Mouse (Mus musculus) spleen, embryonic (tissue): ENCODE measurements at regions not wholly inside any gene's neighbourhood (a gene's known extent, or its start where the extent isn't known, plus 50 kb on each side); places are given as distances from the start of the nearest gene placed in this dataset.
"Not testable (repeated sequence)": the region's sequence is repeated elsewhere in the genome, so short reads cannot be mapped to it uniquely, and the experiment has no call there.

Source experiments
- CTCF ChIA-PET: fragments of 350-600 bp; sonication (Branson Sonifier 250); formaldehyde crosslinking; loops from one replicate; lab custom pipeline; 2022; lab: Charles Lee

DNA sequence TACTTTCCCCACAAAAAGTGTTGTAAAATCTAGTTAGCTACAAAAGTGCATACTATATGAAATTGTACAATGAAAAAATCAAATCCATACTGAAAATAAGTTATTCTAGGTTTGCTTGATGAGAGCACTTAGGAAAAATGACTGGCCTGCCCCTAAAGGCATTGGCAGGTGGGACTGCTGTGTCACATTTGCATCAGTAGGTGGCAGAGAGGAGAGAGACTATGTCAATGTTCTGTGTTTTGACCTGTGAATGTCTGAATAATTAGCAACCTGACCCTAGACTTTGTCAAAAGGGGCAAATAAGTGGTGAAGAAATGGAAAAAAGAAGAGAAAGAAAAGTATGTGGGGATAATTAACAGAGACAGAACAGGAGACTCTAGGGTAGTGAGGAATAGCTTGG lies 997.0 kb upstream of the Tacstd2 start:
- CTCF ChIA-PET = no interaction called here

DNA sequence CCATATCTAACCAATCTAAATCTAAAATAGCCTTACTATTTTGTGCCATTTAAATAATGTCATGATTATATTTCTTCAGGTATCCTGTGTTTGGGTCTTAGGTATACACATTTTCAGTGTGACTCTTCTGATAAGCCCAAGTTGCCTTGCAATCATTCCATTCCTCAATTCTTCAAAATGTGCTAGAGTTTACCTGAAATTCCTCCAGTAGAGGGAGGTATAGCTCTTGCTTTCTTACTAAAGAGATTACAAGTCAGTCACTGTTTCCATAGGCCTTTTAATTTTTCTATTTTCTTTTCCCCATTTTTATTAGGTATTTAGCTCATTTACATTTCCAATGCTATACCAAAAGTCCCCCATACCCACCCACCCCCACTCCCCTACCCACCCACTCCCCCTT lies 968.3 kb upstream of the Tacstd2 start:
- CTCF ChIA-PET = interaction anchor here (0.7 kb wide), 1 partner anchor 1875 kb away, joined by 3 read pairs; no protein-coding TSS in a partner anchor

DNA sequence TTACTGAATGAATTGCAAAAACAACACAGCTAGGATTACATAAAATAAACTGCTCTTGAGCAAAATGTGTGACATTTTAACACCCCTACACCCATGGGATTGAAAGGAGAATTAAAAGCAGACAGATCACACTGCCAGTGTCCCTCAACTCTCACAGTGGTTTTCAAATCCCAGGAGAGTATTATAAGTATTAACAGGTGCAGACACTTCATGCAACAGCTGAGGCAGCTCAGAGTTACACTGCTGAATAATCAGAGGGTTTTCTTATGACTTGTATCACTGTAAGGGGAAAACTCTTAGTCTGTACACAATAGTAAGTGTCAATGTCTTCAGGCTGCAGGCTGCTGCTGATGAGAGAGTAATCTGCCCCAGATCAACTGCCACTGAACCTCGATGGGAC lies 945.5 kb upstream of the Tacstd2 start:
- CTCF ChIA-PET = no interaction called here

DNA sequence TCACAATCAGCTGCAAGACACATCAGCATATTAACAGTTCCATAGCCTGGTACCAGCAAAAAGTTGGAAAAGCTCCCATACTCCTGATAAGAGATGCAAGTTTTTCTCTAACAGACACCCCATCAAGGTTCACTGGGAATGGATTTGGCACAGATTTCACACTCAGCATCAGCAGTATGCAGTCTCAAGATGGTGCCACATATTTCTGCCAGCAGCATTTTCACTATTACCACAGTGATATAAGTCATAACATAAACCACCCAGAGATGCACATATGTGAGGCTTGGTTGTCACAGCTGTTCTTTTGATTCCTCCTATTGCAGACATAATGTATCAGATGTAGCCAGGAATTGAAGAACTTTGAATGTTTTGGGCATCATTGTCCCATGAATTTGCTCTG lies 939.3 kb upstream of the Tacstd2 start:
- CTCF ChIA-PET = no interaction called here

DNA sequence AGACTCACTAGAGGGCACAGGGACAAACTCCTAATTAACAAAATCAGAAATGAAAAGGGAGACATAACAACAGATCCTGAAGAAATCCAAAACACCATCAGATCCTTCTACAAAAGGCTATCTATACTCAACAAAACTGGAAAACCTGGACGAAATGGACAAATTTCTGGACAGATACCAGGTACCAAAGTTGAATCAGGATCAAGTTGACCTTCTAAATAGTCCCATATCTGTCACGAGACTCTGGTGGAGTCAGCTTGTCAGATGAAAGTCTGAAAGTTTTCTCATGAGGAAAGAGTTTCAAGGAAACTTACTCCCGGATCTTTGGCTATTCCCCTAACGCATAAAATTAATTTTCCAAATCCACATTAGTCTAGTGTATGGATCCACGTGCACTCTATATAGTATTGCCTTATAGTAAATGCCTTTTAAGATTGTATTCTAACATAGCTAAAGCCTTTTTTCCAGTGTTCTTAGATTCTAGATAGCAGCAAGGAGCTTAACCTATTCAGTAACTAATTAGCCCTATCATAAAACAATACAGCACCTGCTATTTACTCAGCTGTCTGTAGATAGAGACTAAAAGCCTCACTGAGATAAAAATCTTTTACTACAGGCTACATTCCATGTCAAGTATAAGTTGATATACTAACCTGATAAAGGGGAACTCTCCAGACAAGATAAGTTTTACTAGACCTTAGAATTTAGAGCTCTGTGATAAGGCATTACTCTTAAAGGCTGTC lies 917.6 kb upstream of the Tacstd2 start:
- CTCF ChIA-PET = not testable (repeated sequence)

DNA sequence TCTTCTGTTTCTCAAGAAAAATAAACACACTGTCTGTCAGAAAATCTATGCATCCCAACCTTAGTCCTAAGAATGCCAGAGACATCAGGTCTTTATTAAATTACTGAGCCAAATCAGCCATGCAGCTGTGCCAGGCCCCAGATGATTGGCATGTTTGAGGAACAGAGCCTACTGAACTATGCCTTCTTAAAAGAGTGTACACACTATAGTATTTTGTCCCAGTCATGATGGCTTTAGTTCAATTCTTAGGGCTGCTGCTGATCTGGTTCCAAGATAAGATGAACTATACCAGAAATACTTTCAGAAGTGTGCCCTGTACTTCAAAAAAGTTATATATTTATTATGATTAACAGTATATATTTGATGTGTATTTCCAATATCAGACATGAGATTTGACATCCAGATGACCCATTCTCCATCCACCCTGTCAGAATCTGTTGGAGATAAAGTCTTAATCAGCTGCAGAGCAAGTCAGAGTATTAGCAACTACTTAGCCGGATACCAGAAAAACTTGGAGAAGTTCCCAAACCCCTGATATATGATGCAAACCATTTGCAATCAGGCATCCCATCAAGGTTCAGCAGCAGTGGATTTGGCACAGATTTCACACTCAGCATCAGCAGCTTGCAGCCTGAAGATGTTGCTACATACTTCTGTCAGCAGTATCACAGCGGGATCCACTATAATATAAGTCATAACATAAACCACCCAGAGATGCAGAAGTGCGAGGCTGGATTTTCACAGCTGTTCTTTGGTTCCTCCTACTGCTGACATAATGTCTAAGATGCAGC lies 913.6 kb upstream of the Tacstd2 start:
- CTCF ChIA-PET = no interaction called here

DNA sequence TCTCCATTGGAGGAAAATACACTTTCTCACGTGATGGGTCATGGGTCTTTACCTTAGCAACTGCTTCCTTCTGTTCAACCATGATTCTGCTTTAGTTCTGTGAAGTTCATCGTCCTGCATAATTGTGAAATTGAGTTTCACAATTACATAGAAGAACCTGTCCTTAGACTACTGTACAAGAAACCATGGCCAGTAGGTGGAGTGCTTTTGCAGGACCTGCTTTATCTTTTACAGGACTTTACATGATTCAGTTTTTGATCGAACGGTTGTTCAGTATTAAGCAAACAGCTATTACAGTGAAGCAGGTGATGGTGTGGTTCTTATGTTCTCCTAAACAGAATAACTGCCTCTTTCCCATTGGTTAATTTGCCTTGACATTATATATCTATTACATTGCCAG lies 910.2 kb upstream of the Tacstd2 start:
- CTCF ChIA-PET = no interaction called here

DNA sequence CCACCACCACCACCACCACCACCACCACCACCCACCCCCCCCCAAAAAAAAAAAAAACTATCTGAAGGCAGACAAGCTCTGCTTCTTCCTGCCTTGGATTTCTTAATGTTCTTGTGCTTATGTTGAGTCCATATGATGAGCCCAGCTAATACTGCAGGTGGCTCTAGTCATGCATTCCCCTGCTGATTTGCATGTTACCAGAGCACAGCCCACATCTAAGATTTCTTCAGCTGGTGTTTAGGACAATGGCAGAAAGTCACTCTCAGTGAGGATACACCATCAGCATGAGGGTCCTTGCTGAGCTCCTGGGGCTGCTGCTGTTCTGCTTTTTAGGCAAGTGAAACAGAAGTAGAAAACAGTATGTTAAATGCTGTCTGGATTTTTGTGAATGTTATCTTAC lies 901.6 kb upstream of the Tacstd2 start:
- CTCF ChIA-PET = no interaction called here
